Mouse (Mus musculus): ENCODE measurements around the gene Unc5a. TPM values are rescaled to one million over a fixed set of nuclear protein-coding genes. Genes with fewer than 3 reads are reported as not detected.

Gene Unc5a
- total RNA-seq (2012; rRNA removed), result 0.31 and 0.95 TPM in 2 replicates

GRCm38 (mm10) chr13:54948531-54949493, at the start of gene Unc5a:
Unc5a (plus strand) TSS chr13:54949411.
- H3K4me1 ChIP-seq (ENCODE audit: control insufficient read depth in 2 of 2, insufficient read depth in 2 of 2, low read length in 2 of 2, poor library complexity in 1 of 2), result peaks cover 0 to 4% of the 10 kb centered on the region in 2 experiments; a peak in 1 of 4 replicates
- peak within 1 kb of the TSS; percentile 64 to 74 for H3K4me3 ChIP-seq (ENCODE audit: insufficient read depth in 1 of 2, low read depth in 1 of 2, low read length in 2 of 2, poor library complexity in 1 of 2, severe bottlenecking in 1 of 2)
- no peak within 1 kb of the TSS for H3K27ac ChIP-seq (ENCODE audit: insufficient read depth, low read depth, low read length, poor library complexity, severe bottlenecking)
- in situ Hi-C loops (cut with MboI; ENCODE audit: low sequenced_read_pairs in 2 of 2, unreplicated experiment in 2 of 2), result no loop called here
- TF ChIP-seq ZC3H11A (IDR thresholded peaks at IDR 0.05; ENCODE audit: borderline replicate concordance, low read depth, low read length) (no peak), MAFK (IDR thresholded peaks at IDR 0.05; ENCODE audit: insufficient read depth, low read depth, low read length) (no peak), HCFC1 (IDR thresholded peaks at IDR 0.05; ENCODE audit: borderline replicate concordance, insufficient read depth, low read length) (no peak), ZNF384 (IDR thresholded peaks at IDR 0.05; ENCODE audit: low read depth, low read length) (no peak), CHD2 (IDR thresholded peaks at IDR 0.05; ENCODE audit: low read depth, low read length) (no peak)
- H3K9me3 ChIP-seq (ENCODE audit: control insufficient read depth, insufficient read depth, low read depth, low read length), result no peaks in the 10 kb centered on the region
- peak; percentile 47 for DNase-seq (ENCODE audit: low read depth, low spot score)
- H3K36me3 ChIP-seq (ENCODE audit: control insufficient read depth, insufficient read depth, low read length, poor library complexity, severe bottlenecking), result no peaks in the 10 kb centered on the region
- H3K9ac ChIP-seq (ENCODE audit: insufficient read depth, low read depth, low read length, poor library complexity, severe bottlenecking), result peak within 1 kb of the TSS; percentile 66

GRCm38 (mm10) chr13:54912053-54912452, 37.2 kb upstream of the Unc5a start:
- Histone ChIP-seq H3K4me3 (ENCODE audit: insufficient read depth in 1 of 2, low read depth in 1 of 2, low read length in 2 of 2, poor library complexity in 1 of 2, severe bottlenecking in 1 of 2) (0 out of 4 replicates have a peak overlapping the region, but pooled peaks of 1 of the 2 experiments have one; percentile 17), H3K27ac (ENCODE audit: insufficient read depth, low read depth, low read length, poor library complexity, severe bottlenecking) (no peak overlapping the region), H3K9me3 (ENCODE audit: control insufficient read depth, insufficient read depth, low read depth, low read length) (no peaks in the 10 kb centered on the region), H3K36me3 (ENCODE audit: control insufficient read depth, insufficient read depth, low read length, poor library complexity, severe bottlenecking) (no peaks in the 10 kb centered on the region), H3K9ac (ENCODE audit: insufficient read depth, low read depth, low read length, poor library complexity, severe bottlenecking) (no peak overlapping the region), H3K4me1 (ENCODE audit: control insufficient read depth in 2 of 2, insufficient read depth in 2 of 2, low read length in 2 of 2, poor library complexity in 1 of 2) (peaks cover 0 to 19% of the 10 kb centered on the region in 2 experiments; a peak in 2 of 4 replicates)
- in situ Hi-C loops (cut with MboI; ENCODE audit: low sequenced_read_pairs in 2 of 2, unreplicated experiment in 2 of 2), result no loop called here
- TF ChIP-seq CHD2 (IDR thresholded peaks at IDR 0.05; ENCODE audit: low read depth, low read length) (no peak), ZNF384 (IDR thresholded peaks at IDR 0.05; ENCODE audit: low read depth, low read length) (no peak), ZC3H11A (IDR thresholded peaks at IDR 0.05; ENCODE audit: borderline replicate concordance, low read depth, low read length) (no peak), HCFC1 (IDR thresholded peaks at IDR 0.05; ENCODE audit: borderline replicate concordance, insufficient read depth, low read length) (no peak), MAFK (IDR thresholded peaks at IDR 0.05; ENCODE audit: insufficient read depth, low read depth, low read length) (no peak)
- no peak for DNase-seq (ENCODE audit: low read depth, low spot score)

GRCm38 (mm10) chr13:54912894-54913621, 36.2 kb upstream of the Unc5a start:
- Histone ChIP-seq H3K9me3 (ENCODE audit: control insufficient read depth, insufficient read depth, low read depth, low read length) (no peaks in the 10 kb centered on the region), H3K4me1 (ENCODE audit: control insufficient read depth in 2 of 2, insufficient read depth in 2 of 2, low read length in 2 of 2, poor library complexity in 1 of 2) (peaks cover 0 to 21% of the 10 kb centered on the region in 2 experiments; a peak in 3 of 4 replicates), H3K27ac (ENCODE audit: insufficient read depth, low read depth, low read length, poor library complexity, severe bottlenecking) (no peak overlapping the region), H3K36me3 (ENCODE audit: control insufficient read depth, insufficient read depth, low read length, poor library complexity, severe bottlenecking) (no peaks in the 10 kb centered on the region), H3K4me3 (ENCODE audit: insufficient read depth in 1 of 2, low read depth in 1 of 2, low read length in 2 of 2, poor library complexity in 1 of 2, severe bottlenecking in 1 of 2) (no peak overlapping the region), H3K9ac (ENCODE audit: insufficient read depth, low read depth, low read length, poor library complexity, severe bottlenecking) (no peak overlapping the region)
- in situ Hi-C loops (cut with MboI; ENCODE audit: low sequenced_read_pairs in 2 of 2, unreplicated experiment in 2 of 2), result no loop called here
- no peak for DNase-seq (ENCODE audit: low read depth, low spot score)
- TF ChIP-seq HCFC1 (IDR thresholded peaks at IDR 0.05; ENCODE audit: borderline replicate concordance, insufficient read depth, low read length) (no peak), ZC3H11A (IDR thresholded peaks at IDR 0.05; ENCODE audit: borderline replicate concordance, low read depth, low read length) (no peak), CHD2 (IDR thresholded peaks at IDR 0.05; ENCODE audit: low read depth, low read length) (no peak), MAFK (IDR thresholded peaks at IDR 0.05; ENCODE audit: insufficient read depth, low read depth, low read length) (no peak), ZNF384 (IDR thresholded peaks at IDR 0.05; ENCODE audit: low read depth, low read length) (no peak)

- Histone ChIP-seq H3K9me3 (ENCODE audit: control insufficient read depth, insufficient read depth, low read depth, low read length) (no peaks in the 10 kb centered on the region), H3K36me3 (ENCODE audit: control insufficient read depth, insufficient read depth, low read length, poor library complexity, severe bottlenecking) (no peaks in the 10 kb centered on the region), H3K27ac (ENCODE audit: insufficient read depth, low read depth, low read length, poor library complexity, severe bottlenecking) (no peak overlapping the region), H3K4me1 (ENCODE audit: control insufficient read depth in 2 of 2, insufficient read depth in 2 of 2, low read length in 2 of 2, poor library complexity in 1 of 2) (peaks cover 2 to 28% of the 10 kb centered on the region in 2 experiments; a peak in 3 of 4 replicates), H3K4me3 (ENCODE audit: insufficient read depth in 1 of 2, low read depth in 1 of 2, low read length in 2 of 2, poor library complexity in 1 of 2, severe bottlenecking in 1 of 2) (no peak overlapping the region), H3K9ac (ENCODE audit: insufficient read depth, low read depth, low read length, poor library complexity, severe bottlenecking) (no peak overlapping the region)
- TF ChIP-seq HCFC1 (IDR thresholded peaks at IDR 0.05; ENCODE audit: borderline replicate concordance, insufficient read depth, low read length) (no peak), MAFK (IDR thresholded peaks at IDR 0.05; ENCODE audit: insufficient read depth, low read depth, low read length) (no peak), CHD2 (IDR thresholded peaks at IDR 0.05; ENCODE audit: low read depth, low read length) (no peak), ZC3H11A (IDR thresholded peaks at IDR 0.05; ENCODE audit: borderline replicate concordance, low read depth, low read length) (no peak), ZNF384 (IDR thresholded peaks at IDR 0.05; ENCODE audit: low read depth, low read length) (no peak)
- no peak for DNase-seq (ENCODE audit: low read depth, low spot score)
- in situ Hi-C loops (cut with MboI; ENCODE audit: low sequenced_read_pairs in 2 of 2, unreplicated experiment in 2 of 2), result no loop called here
Observed at GRCm38 (mm10) chr13:54916644-54917043, 32.6 kb upstream of the Unc5a start.
